Mouse (Mus musculus): ENCODE results near the gene Mfap1a. TPM values are rescaled to one million over a fixed set of nuclear protein-coding genes. Genes with fewer than 3 reads are reported as not detected.
"Not testable (repeated sequence)": the region's sequence is repeated elsewhere in the genome, so short reads cannot be mapped to it uniquely, and the experiment has no call there.

The Mfap1a gene
- polyA plus RNA-seq, 1 experiment: 4.9 TPM

- TF ChIP-seq POLR2A (IDR thresholded peaks at IDR 0.05; ENCODE audit: borderline replicate concordance, extremely low read depth, low read depth, low read length): no peak
- TF ChIP-seq CTCF (IDR thresholded peaks at IDR 0.05; ENCODE audit: insufficient read depth, low read length): no peak
- 84% methylated on average over 8 of the region's 8 CpGs for WGBS
- DNase-seq: no peak
- Histone ChIP-seq H3K4me3 (replicated peaks; ENCODE audit: extremely low read depth, low read depth, low read length) (no peak overlapping the region), H3K4me1 (ENCODE audit: control insufficient read depth, insufficient read depth, low read length) (no peaks in the 10 kb centered on the region; the same call in none of the 2 replicates)
These were observed 4.9 kb upstream of the Mfap1a start for GRCm38 (mm10) chr2:121511401-121511800.

- DNase-seq: peak; percentile 76
These were observed 3.1 kb upstream of the Mfap1a start for GRCm38 (mm10) chr2:121509584-121509983.

GRCm38 (mm10) chr2:121507951-121508330 is 1.5 kb upstream of the Mfap1a start:
- 71% methylated on average over 2 of the region's 2 CpGs for WGBS
- DNase-seq: no peak
- TF ChIP-seq POLR2A (IDR thresholded peaks at IDR 0.05; ENCODE audit: borderline replicate concordance, extremely low read depth, low read depth, low read length) (no peak), CTCF (IDR thresholded peaks at IDR 0.05; ENCODE audit: insufficient read depth, low read length) (no peak)
- Histone ChIP-seq H3K4me1 (ENCODE audit: control insufficient read depth, insufficient read depth, low read length) (no peaks in the 10 kb centered on the region; the same call in none of the 2 replicates), H3K4me3 (replicated peaks; ENCODE audit: extremely low read depth, low read depth, low read length) (no peak overlapping the region)

More at GRCm38 (mm10) chr2:121509584-121509983, 3.1 kb upstream of the Mfap1a start:
- TF ChIP-seq POLR2A (IDR thresholded peaks at IDR 0.05; ENCODE audit: borderline replicate concordance, extremely low read depth, low read depth, low read length) (no peak), CTCF (IDR thresholded peaks at IDR 0.05; ENCODE audit: insufficient read depth, low read length) (no peak)
- Histone ChIP-seq H3K4me3 (replicated peaks; ENCODE audit: extremely low read depth, low read depth, low read length) (peak overlapping the region; percentile 69), H3K4me1 (ENCODE audit: control insufficient read depth, insufficient read depth, low read length) (no peaks in the 10 kb centered on the region; the same call in none of the 2 replicates)
- WGBS: 24% methylated on average over 16 of the region's 16 CpGs

GRCm38 (mm10) chr2:121507173-121507950 is 897 bp upstream of the Mfap1a start:
- no peak for TF ChIP-seq CTCF (IDR thresholded peaks at IDR 0.05; ENCODE audit: insufficient read depth, low read length)
- no peak for TF ChIP-seq POLR2A (IDR thresholded peaks at IDR 0.05; ENCODE audit: borderline replicate concordance, extremely low read depth, low read depth, low read length)
- 2% methylated on average over 12 of the region's 12 CpGs for WGBS
- peak overlapping the region; percentile 37 for H3K4me3 ChIP-seq (replicated peaks; ENCODE audit: extremely low read depth, low read depth, low read length)
- no peak for DNase-seq
- H3K4me1 ChIP-seq (ENCODE audit: control insufficient read depth, insufficient read depth, low read length): no peaks in the 10 kb centered on the region; the same call in none of the 2 replicates

- not testable (repeated sequence) for H3K4me3 ChIP-seq (replicated peaks; ENCODE audit: extremely low read depth, low read depth, low read length); DNase-seq; H3K4me1 ChIP-seq (ENCODE audit: control insufficient read depth, insufficient read depth, low read length)
- WGBS: 85% methylated on average over 2 of the region's 6 CpGs
These were observed 4.9 kb downstream of the Mfap1a start for GRCm38 (mm10) chr2:121501550-121501949.

- H3K4me1 ChIP-seq (ENCODE audit: control insufficient read depth, insufficient read depth, low read length); H3K4me3 ChIP-seq (replicated peaks; ENCODE audit: extremely low read depth, low read depth, low read length); DNase-seq: not testable (repeated sequence)
- 74% methylated on average over 2 of the region's 2 CpGs for WGBS
These were observed 22.1 kb downstream of the Mfap1a start for GRCm38 (mm10) chr2:121484403-121484802.

GRCm38 (mm10) chr2:121483576-121483975 is 22.9 kb downstream of the Mfap1a start:
- no peak overlapping the region for H3K4me3 ChIP-seq (replicated peaks; ENCODE audit: extremely low read depth, low read depth, low read length)
- TF ChIP-seq CTCF (IDR thresholded peaks at IDR 0.05; ENCODE audit: insufficient read depth, low read length) (no peak), POLR2A (IDR thresholded peaks at IDR 0.05; ENCODE audit: borderline replicate concordance, extremely low read depth, low read depth, low read length) (no peak)
- H3K4me1 ChIP-seq (ENCODE audit: control insufficient read depth, insufficient read depth, low read length): no peaks in the 10 kb centered on the region
- 75% methylated on average over 8 of the region's 8 CpGs for WGBS
- no peak for DNase-seq

- H3K4me3 ChIP-seq (replicated peaks; ENCODE audit: extremely low read depth, low read depth, low read length); DNase-seq; H3K4me1 ChIP-seq (ENCODE audit: control insufficient read depth, insufficient read depth, low read length): not testable (repeated sequence)
- 79% methylated on average over 13 of the region's 13 CpGs for WGBS
These were observed 25.5 kb downstream of the Mfap1a start for GRCm38 (mm10) chr2:121480916-121481315.

- 42% methylated on average over 3 of the region's 3 CpGs for WGBS
- TF ChIP-seq CTCF (IDR thresholded peaks at IDR 0.05; ENCODE audit: insufficient read depth, low read length): peak; percentile 80
- no peak for TF ChIP-seq POLR2A (IDR thresholded peaks at IDR 0.05; ENCODE audit: borderline replicate concordance, extremely low read depth, low read depth, low read length)
- DNase-seq: peak; percentile 19
- Histone ChIP-seq H3K4me1 (ENCODE audit: control insufficient read depth, insufficient read depth, low read length) (no peaks in the 10 kb centered on the region), H3K4me3 (replicated peaks; ENCODE audit: extremely low read depth, low read depth, low read length) (no peak overlapping the region)
These were observed 26.0 kb downstream of the Mfap1a start for GRCm38 (mm10) chr2:121480498-121480897.

GRCm38 (mm10) chr2:121477491-121478266 is 28.8 kb downstream of the Mfap1a start:
- WGBS: 81% methylated on average over 3 of the region's 3 CpGs
- no peak for DNase-seq
- TF ChIP-seq POLR2A (IDR thresholded peaks at IDR 0.05; ENCODE audit: borderline replicate concordance, extremely low read depth, low read depth, low read length) (no peak), CTCF (IDR thresholded peaks at IDR 0.05; ENCODE audit: insufficient read depth, low read length) (no peak)
- Histone ChIP-seq H3K4me3 (replicated peaks; ENCODE audit: extremely low read depth, low read depth, low read length) (no peak overlapping the region), H3K4me1 (ENCODE audit: control insufficient read depth, insufficient read depth, low read length) (no peaks in the 10 kb centered on the region)

- not testable (repeated sequence) for H3K4me3 ChIP-seq (replicated peaks; ENCODE audit: extremely low read depth, low read depth, low read length); H3K4me1 ChIP-seq (ENCODE audit: control insufficient read depth, insufficient read depth, low read length); DNase-seq
- WGBS: 96% methylated on average over 2 of the region's 2 CpGs
These were observed 31.2 kb downstream of the Mfap1a start for GRCm38 (mm10) chr2:121475306-121475705.
